Mouse (Mus musculus) embryonic facial prominence, embryonic 14.5 days (tissue): ENCODE measurements at regions not wholly inside any gene's neighbourhood (a gene's known extent, or its start where the extent isn't known, plus 50 kb on each side); places are given as distances from the start of the nearest gene placed in this dataset.

Experiments used
- ATAC-seq: fragments of 200-750 bp; cut with Nextera tagmentation; 2 replicates; pipeline ENCODE4 v1.8.0; 2017; ENCODE audit warnings: low read depth, moderate number of reproducible peaks, moderate TSS enrichment
- DNase-seq: peaks from one replicate; pipeline ENCODE4 v3.0.0-alpha.2; 2015; ENCODE audit warnings: low spot score
- H3K27ac ChIP-seq: fragments of 300-500 bp; sonication (generic); replicated peaks from 2 replicates; pipeline ENCODE4 v1.5.1; 2014; ENCODE audit warnings: low read depth, mild to moderate bottlenecking, low read length, moderate library complexity
- H3K27me3 ChIP-seq: fragments of 300-500 bp; sonication (generic); replicated peaks from 2 replicates; pipeline ENCODE4 v1.6.1; 2014; ENCODE audit warnings: low read length; ENCODE audit not compliant: control insufficient read depth, insufficient read depth
- H3K36me3 ChIP-seq: fragments of 300-500 bp; sonication (generic); 2 replicates; pipeline ENCODE4 v1.6.1; 2014; ENCODE audit warnings: low read length, mixed read lengths; ENCODE audit not compliant: control insufficient read depth, insufficient read depth
- H3K4me1 ChIP-seq: fragments of 300-500 bp; sonication (generic); 2 replicates; pipeline ENCODE4 v1.6.1; 2014; ENCODE audit warnings: antibody characterized with exemption, low read length; ENCODE audit not compliant: control insufficient read depth, insufficient read depth
- H3K4me2 ChIP-seq: fragments of 300-500 bp; sonication (generic); 2 replicates; pipeline ENCODE4 v1.6.1; 2014; ENCODE audit warnings: low read depth, mild to moderate bottlenecking, low read length, moderate library complexity, mixed read lengths
- H3K4me3 ChIP-seq: fragments of 300-500 bp; sonication (generic); 2 replicates; pipeline ENCODE4 v1.5.1; 2014; ENCODE audit warnings: low read depth, mild to moderate bottlenecking, low read length
- H3K9ac ChIP-seq: fragments of 300-500 bp; sonication (generic); 2 replicates; pipeline ENCODE4 v1.6.1; 2014; ENCODE audit warnings: low read depth, mild to moderate bottlenecking, low read length, moderate library complexity, mixed read lengths
- H3K9me3 ChIP-seq: fragments of 300-500 bp; sonication (generic); 2 replicates; pipeline ENCODE4 v1.6.1; 2016; ENCODE audit warnings: low read length; ENCODE audit not compliant: control insufficient read depth
- WGBS: fragments of 180-500 bp; shearing (Covaris S2); extraction: QIAGEN DNeasy Blood & Tissue Kit; methylation state at CpG from one replicate; pipeline ENCODE4 v1.1.7; 2014; 5-methylcytosine and 5-hydroxymethylcytosine counted together

DNA sequence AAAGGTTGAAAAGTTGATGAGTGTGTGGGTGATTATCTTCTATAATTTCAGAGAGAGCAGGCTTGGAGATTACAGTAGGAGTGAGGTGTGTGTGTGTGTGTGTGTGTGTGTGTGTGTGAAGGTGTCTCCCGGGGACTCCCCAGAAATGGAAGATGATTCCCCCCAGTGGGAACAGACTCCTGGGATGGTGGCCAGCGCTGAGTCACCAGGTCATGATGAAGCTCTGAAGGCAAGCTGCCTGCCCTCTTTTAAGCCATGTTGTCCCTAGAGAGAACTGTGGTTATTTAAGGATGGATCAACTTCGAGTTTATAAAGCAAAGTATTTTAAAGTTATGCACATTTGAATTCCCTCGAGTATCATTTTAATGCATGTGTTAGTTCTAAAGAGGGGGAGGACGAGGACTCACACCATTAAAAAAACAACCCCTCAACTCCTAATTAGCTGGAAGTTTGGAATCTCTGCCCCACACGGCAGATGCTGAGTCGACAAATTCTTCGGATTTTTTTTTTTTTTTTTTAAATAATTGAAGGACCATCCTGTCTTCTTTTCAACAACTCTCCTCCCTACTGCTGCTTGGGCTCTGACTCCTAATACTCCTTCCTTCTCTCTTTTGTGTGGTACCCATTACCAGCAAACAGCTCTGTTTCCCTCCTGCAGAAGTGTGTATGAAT, 186.6 kb downstream of the Ly86 start:
- no peak overlapping the region for H3K9ac ChIP-seq
- H3K27ac ChIP-seq: no peak overlapping the region
- 40% methylated on average over 8 of the region's 8 CpGs for WGBS
- H3K4me1 ChIP-seq: peaks cover 17% of the 10 kb centered on the region
- H3K36me3 ChIP-seq: no peaks in the 10 kb centered on the region
- peak; percentile 43 for DNase-seq
- H3K9me3 ChIP-seq: no peaks in the 10 kb centered on the region
- H3K27me3 ChIP-seq: no peaks in the 10 kb centered on the region
- no peak overlapping the region for H3K4me2 ChIP-seq
- ATAC-seq: 0 out of 2 replicates have a peak, but pooled peaks have one; percentile 37
- no peak overlapping the region for H3K4me3 ChIP-seq

DNA sequence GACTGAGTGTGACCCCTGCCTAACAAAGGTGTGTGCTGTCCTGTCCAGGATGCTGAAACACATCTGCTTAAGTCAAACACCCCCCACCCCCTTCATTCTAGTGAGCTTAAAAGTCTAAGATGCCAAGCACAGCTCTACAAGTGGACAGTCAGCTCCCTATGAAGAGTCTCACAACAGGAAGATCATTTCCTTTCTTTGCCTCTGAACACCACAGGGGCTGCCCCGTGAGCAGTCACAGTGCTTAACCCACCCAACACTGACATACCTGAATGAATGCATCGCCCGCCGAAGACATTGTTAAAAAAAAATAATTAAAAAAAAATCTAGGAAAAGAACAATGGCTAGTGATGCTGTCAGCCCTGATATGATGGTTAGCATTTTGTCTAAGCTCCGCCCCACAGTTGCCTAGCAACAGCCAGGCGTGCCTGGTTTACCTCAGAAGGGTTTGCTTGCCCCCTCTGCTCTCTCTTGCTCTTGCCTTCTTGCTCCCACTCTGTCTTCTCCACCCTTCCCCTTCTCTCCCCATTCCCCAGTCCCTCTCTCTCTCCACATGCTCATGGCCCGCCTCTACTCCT, 187.7 kb downstream of the Ly86 start:
- 74% methylated on average over 7 of the region's 7 CpGs for WGBS
- DNase-seq (no peak), ATAC-seq (no peak)

DNA sequence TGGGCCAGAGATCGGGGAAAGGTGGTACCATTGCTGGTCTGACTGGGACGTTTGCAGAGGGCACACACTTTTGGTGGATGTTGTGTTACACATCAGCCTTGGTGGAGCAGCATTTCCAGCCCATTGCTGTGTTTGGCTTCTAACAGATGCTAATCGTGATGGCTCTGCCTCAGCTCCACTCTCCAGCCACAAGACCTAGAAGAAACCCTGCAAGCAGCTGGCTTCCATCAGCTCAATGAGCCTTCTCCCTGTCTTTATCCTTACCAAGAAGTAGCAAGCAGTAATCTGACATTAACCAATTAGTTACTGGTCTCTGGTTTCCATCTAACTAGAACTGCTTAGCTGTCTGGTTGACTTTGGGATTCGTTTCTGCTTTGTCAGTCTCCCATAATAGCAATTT, 188.8 kb downstream of the Ly86 start:
- no peak for DNase-seq
- Histone ChIP-seq H3K4me1 (peaks cover 8% of the 10 kb centered on the region), H3K4me3 (no peak overlapping the region), H3K9ac (no peak overlapping the region), H3K9me3 (no peaks in the 10 kb centered on the region), H3K36me3 (no peaks in the 10 kb centered on the region), H3K4me2 (no peak overlapping the region), H3K27ac (no peak overlapping the region), H3K27me3 (no peaks in the 10 kb centered on the region)
- no peak for ATAC-seq
- 50% methylated on average over 4 of the region's 4 CpGs for WGBS

More for the DNA sequence above, 187.7 kb downstream of the Ly86 start:
- no peaks in the 10 kb centered on the region for H3K27me3 ChIP-seq
- peaks cover 11% of the 10 kb centered on the region for H3K4me1 ChIP-seq
- H3K27ac ChIP-seq: no peak overlapping the region
- H3K9ac ChIP-seq: no peak overlapping the region
- H3K36me3 ChIP-seq: no peaks in the 10 kb centered on the region
- H3K4me2 ChIP-seq: no peak overlapping the region
- H3K9me3 ChIP-seq: no peaks in the 10 kb centered on the region
- H3K4me3 ChIP-seq: no peak overlapping the region

DNA sequence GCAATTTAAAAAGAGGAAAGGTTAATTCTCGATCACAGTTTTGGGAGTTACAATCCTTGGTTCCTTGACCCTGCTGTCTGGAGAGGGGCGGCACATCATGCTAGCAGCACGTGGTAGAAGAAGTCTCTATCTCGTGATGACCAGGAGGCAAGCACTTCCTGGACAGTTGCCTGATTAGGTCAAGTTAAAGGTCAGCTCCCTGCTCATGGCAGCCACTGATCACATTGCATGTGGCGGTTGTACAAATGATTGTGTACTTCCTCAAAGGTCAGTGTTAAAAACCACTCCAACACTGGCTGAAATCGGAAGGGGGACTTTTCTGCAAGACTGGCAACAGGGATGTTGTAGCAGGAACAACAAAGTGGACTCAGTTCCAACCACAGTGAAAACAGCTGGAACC, 192.3 kb downstream of the Ly86 start:
- Histone ChIP-seq H3K9ac (no peak overlapping the region), H3K4me3 (no peak overlapping the region), H3K27ac (no peak overlapping the region), H3K4me2 (no peak overlapping the region), H3K27me3 (no peaks in the 10 kb centered on the region), H3K4me1 (no peaks in the 10 kb centered on the region), H3K36me3 (no peaks in the 10 kb centered on the region), H3K9me3 (no peaks in the 10 kb centered on the region)
- 57% methylated on average over 6 of the region's 6 CpGs for WGBS
- ATAC-seq (no peak), DNase-seq (no peak)

DNA sequence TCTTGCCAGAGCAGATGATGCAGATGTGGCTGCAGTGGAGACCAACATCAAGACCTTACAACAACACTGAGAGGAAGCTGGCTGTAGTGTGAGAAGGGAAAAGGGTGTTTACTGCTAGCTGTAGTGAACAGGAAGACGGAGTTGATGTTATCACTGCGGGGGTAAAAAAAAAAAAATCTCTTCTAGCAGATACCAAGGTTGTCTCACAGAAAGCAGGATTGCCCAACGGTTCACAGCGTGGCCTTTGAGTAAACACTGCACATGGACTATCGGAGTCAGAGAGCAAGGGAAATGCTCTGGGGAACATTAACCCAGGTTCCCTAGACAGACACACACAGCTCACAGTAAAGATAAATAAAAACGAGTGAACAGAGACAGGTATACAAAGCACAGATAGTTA, 192.8 kb downstream of the Ly86 start:
- no peaks in the 10 kb centered on the region for H3K36me3 ChIP-seq
- H3K27ac ChIP-seq: no peak overlapping the region
- no peak overlapping the region for H3K4me3 ChIP-seq
- DNase-seq: no peak
- no peak overlapping the region for H3K9ac ChIP-seq
- H3K4me2 ChIP-seq: no peak overlapping the region
- no peak for ATAC-seq
- H3K9me3 ChIP-seq: no peaks in the 10 kb centered on the region
- no peaks in the 10 kb centered on the region for H3K4me1 ChIP-seq
- no peaks in the 10 kb centered on the region for H3K27me3 ChIP-seq
- 61% methylated on average over 6 of the region's 6 CpGs for WGBS

DNA sequence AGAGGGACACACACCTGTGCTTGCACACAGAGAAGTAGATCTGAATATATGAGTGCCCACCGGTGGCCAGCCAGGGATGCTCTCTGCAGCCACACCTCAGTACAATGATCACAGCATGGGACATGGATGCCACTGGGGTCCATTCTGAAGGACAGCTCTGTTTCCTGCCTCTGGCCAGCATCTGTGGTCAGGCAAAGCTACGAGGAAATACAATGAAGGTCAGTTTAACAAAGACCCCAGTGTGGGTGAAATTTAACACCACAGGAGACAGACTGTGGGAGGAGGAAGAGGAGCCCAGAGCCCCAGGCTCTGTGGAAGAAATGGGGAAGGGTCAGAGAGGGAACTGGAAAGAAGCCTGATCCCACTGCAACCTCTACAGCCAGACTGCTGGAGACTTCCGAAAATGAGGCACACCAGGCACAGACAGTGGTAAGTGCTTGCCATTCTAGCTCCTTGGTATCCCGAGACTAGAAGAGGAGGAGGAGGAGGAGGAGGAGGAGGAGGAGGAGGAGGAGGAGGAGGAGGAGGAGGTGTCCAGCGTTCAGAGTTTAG, 196.0 kb downstream of the Ly86 start:
- WGBS: 18% methylated on average over 3 of the region's 5 CpGs
- no peak for ATAC-seq
- no peaks in the 10 kb centered on the region for H3K36me3 ChIP-seq
- H3K27me3 ChIP-seq: no peaks in the 10 kb centered on the region
- no peak overlapping the region for H3K9ac ChIP-seq
- no peak overlapping the region for H3K4me3 ChIP-seq
- H3K4me2 ChIP-seq: peak overlapping the region; percentile 33; the same call in 1 of the 2 replicates
- no peak overlapping the region for H3K27ac ChIP-seq
- H3K4me1 ChIP-seq: no peaks in the 10 kb centered on the region
- DNase-seq: no peak
- H3K9me3 ChIP-seq: no peaks in the 10 kb centered on the region

DNA sequence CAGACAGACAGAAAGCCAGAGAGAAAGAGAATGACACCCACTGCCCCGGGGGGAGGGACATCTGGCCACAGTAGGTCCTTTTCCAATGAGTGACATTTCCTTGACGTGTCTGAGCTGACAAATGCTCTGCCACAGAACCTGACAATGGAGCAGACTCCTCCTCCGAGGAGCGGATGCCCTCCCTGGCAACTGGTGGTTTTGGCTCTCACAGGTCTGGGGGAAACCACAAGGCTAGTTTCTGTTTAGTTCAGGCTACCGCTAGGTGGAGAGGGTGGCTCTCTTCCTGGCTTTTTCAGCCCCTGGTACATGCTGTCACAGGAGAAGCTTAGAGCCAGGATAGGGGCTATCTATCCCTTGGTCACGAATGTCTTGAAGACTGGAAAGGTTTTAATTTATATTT, 196.7 kb downstream of the Ly86 start:
- no peaks in the 10 kb centered on the region for H3K27me3 ChIP-seq
- peak; percentile 87 for DNase-seq
- no peaks in the 10 kb centered on the region for H3K9me3 ChIP-seq
- H3K4me1 ChIP-seq: no peaks in the 10 kb centered on the region
- no peak overlapping the region for H3K4me3 ChIP-seq
- peak; percentile 79 for ATAC-seq
- 3% methylated on average over 6 of the region's 6 CpGs for WGBS
- H3K9ac ChIP-seq: no peak overlapping the region
- no peaks in the 10 kb centered on the region for H3K36me3 ChIP-seq
- H3K27ac ChIP-seq: no peak overlapping the region
- peak overlapping the region; percentile 33 for H3K4me2 ChIP-seq

DNA sequence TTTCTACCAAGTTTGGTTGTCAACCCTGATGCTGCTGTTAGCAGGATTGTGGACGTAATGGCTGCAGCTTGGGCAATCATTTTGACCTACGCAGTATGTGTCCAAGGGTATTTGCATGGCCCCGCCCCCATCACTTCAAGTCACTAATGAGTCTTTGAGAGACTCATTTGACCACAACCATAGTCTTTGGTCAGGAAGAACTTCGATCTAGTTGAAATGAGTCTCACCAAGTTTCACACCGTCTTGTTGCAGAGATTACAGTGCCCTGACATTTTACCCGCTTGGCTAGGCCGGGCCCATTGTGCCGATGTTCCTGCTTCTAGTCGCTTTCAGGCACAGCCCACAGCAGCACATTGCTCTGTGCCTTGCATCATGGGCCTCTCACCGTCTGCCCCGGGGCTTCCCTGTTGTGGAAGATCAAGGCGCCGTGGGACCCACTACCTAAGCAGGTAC, 197.8 kb downstream of the Ly86 start:
- Histone ChIP-seq H3K9me3 (no peaks in the 10 kb centered on the region), H3K4me2 (no peak overlapping the region), H3K36me3 (no peaks in the 10 kb centered on the region), H3K4me3 (no peak overlapping the region), H3K4me1 (no peaks in the 10 kb centered on the region), H3K27me3 (no peaks in the 10 kb centered on the region), H3K27ac (no peak overlapping the region), H3K9ac (no peak overlapping the region)
- 89% methylated on average over 13 of the region's 13 CpGs for WGBS
- ATAC-seq: no peak
- DNase-seq: no peak

DNA sequence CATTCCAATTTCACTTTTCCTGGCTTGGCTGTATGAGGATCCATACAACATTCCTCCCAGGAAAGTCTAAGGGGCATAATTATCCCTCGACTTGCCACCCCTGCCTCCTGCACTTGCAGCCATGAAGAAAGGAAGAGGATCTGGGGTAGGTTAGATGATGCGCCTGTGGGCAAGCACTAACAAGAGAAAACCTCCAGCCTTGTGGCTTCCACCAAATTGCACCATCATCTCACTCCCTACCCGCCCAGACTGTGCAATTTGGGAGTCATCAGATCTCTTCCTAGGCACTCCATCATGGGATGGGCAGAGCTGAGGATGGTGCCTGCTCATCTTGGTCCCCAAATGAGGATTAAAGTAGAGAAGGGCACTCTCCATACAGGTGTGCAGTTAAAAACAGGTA, 198.8 kb downstream of the Ly86 start:
- H3K27me3 ChIP-seq: no peaks in the 10 kb centered on the region
- DNase-seq (no peak), ATAC-seq (no peak; the same call in 1 of the 2 replicates)
- no peaks in the 10 kb centered on the region for H3K4me1 ChIP-seq
- no peaks in the 10 kb centered on the region for H3K9me3 ChIP-seq
- H3K36me3 ChIP-seq: no peaks in the 10 kb centered on the region
- 81% methylated on average over 3 of the region's 3 CpGs for WGBS
- H3K4me3 ChIP-seq: no peak overlapping the region
- no peak overlapping the region for H3K9ac ChIP-seq
- H3K27ac ChIP-seq: no peak overlapping the region
- no peak overlapping the region for H3K4me2 ChIP-seq
